Mouse (Mus musculus) common myeloid progenitor, adult 5-6 weeks (primary cell): Measurements from ENCODE around the gene Pigt. TPM values are rescaled to one million over a fixed set of nuclear protein-coding genes. Genes with fewer than 3 reads are reported as not detected.

Source experiments
- ATAC-seq: replicated peaks from 2 replicates; pipeline ENCODE4 v1.8.0; 2016; ENCODE audit warnings: low read depth, mild to moderate bottlenecking, moderate TSS enrichment, inconsistent platforms; ENCODE audit not compliant: poor library complexity, severe bottlenecking
- total RNA-seq: library from RNA; stranded (forward); fragments of 200-1000, 187-1606 nt; gene quantifications from 2 replicates; pipeline ENCODE4 v1.2.3, GENCODE M21; 2017

Pigt gene
- total RNA-seq, 1 experiment from 2014 or later, result 33.2 TPM

DNA sequence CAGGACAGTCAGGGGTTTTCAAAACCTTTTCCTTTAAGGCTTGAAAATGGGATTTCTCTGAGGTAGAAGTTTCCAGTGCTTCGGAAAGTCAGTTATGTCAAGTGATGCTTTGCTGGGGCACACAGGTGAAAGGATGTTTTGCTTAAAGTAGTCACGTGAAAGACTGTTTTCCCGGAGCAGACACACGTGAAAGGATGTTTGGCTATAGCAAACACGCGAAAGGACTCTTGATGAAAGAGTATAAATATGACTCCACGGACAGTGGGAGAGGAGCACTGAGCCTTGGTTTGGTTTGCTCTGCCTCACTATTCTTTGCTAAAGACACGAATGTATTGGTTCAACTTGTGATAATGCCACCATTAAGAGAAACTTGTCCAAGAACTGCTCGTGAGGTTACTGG lies 54.2 kb downstream of the Pigt start:
- no peak for ATAC-seq

Other genes with a start within 250 kb of the Pigt start
- not detected in 2 replicates for gene Svs3b, start 240.9 kb upstream of the Pigt start, total RNA-seq
- not detected in 2 replicates for gene Svs4, start 219.1 kb upstream of the Pigt start, total RNA-seq
- gene Svs3a, start 208.3 kb upstream of the Pigt start, total RNA-seq, result not detected in 2 replicates
- not detected in 2 replicates for gene Svs6, start 180.8 kb upstream of the Pigt start, total RNA-seq
- gene Svs5, start 164.8 kb upstream of the Pigt start, total RNA-seq, result not detected in 2 replicates
- 10.1 and 10.4 TPM in 2 replicates for gene Slpi, start 108.4 kb upstream of the Pigt start, total RNA-seq
- gene Rbpjl, start 94.4 kb upstream of the Pigt start, total RNA-seq, result not detected in 2 replicates
- not detected in 2 replicates for gene Matn4, start 92.4 kb upstream of the Pigt start, total RNA-seq
- gene Sdc4, start 53.6 kb upstream of the Pigt start, total RNA-seq, result 0.05 TPM in 1 of 2 replicates, not detected in the other
- gene Sys1, start 40.6 kb upstream of the Pigt start, total RNA-seq, result 8.9 and 13.4 TPM in 2 replicates
- 0.46 TPM in 1 of 2 replicates, not detected in the other for gene Gm20458, start 36.6 kb upstream of the Pigt start, total RNA-seq
- not detected in 2 replicates for gene Trp53tg5, start 23.8 kb upstream of the Pigt start, total RNA-seq
- gene Dbndd2, start 11.4 kb upstream of the Pigt start, total RNA-seq, result 0.18 TPM in 1 of 2 replicates, not detected in the other
- not detected in 2 replicates for gene Wfdc2, start 64.9 kb downstream of the Pigt start, total RNA-seq
- not detected in 2 replicates for gene Spint3, start 75.9 kb downstream of the Pigt start, total RNA-seq
- gene Wfdc6a, start 87.9 kb downstream of the Pigt start, total RNA-seq, result not detected in 2 replicates
- not detected in 2 replicates for gene Eppin, start 96.1 kb downstream of the Pigt start, total RNA-seq
- gene Wfdc6b, start 116.0 kb downstream of the Pigt start, total RNA-seq, result not detected in 2 replicates
- not detected in 2 replicates for gene Wfdc8, start 116.1 kb downstream of the Pigt start, total RNA-seq
- gene Wfdc16, start 141.3 kb downstream of the Pigt start, total RNA-seq, result not detected in 2 replicates
- not detected in 2 replicates for gene Wfdc10, start 158.5 kb downstream of the Pigt start, total RNA-seq
- gene Wfdc9, start 159.1 kb downstream of the Pigt start, total RNA-seq, result not detected in 2 replicates
- not detected in 2 replicates for gene Wfdc11, start 176.6 kb downstream of the Pigt start, total RNA-seq
- not detected in 2 replicates for gene Wfdc13, start 187.6 kb downstream of the Pigt start, total RNA-seq
- not detected in 2 replicates for gene Spint4, start 201.0 kb downstream of the Pigt start, total RNA-seq
- not detected in 2 replicates for gene Spint5, start 217.8 kb downstream of the Pigt start, total RNA-seq
- 1.1 TPM in 1 of 2 replicates, not detected in the other for gene Wfdc3, start 248.4 kb downstream of the Pigt start, total RNA-seq
- gene Dnttip1, start 248.5 kb downstream of the Pigt start, total RNA-seq, result 26.7 and 29.6 TPM in 2 replicates